26 mouse cellular contexts compared by ENCODE assay signal in the genomic region with DNA sequence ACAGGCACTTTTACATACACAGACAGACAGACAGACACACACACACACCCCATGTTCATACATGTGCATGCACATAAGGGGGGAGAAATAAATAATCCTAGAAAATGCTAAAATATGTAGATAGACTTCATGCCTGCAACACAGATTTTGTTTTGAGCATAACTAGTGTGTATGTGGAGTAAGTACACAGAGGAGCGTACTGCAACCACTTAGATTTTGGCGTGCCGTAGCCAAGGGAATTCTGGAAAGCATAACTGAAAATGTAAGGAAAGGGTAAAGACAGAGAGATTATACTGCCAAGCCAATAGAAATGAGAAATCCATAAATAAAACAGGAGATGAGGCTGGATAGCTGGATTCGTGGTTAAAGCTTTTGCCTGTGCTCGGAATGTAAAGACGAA.
"Had no signal": no experiment of that assay in that cellular context is flagged by ENCODE, and none has a peak within 500 bp of the region (broad histone marks: within the 10 kb centered on the region; RNA-seq: fewer than 3 reads in every experiment).

No protein-coding gene starts in this region.

- H3K4me1 ChIP-seq: hindbrain, embryonic 15.5 days; kidney, embryonic 15.5 days; limb, embryonic 13.5 days; limb, embryonic 15.5 days; liver, embryonic 12.5 days had no signal

- DNase-seq: gastrocnemius, postnatal 14 days; gastrocnemius, postnatal 36 days; heart, adult 2 months; heart, postnatal 14 days; heart, postnatal 36 days; kidney, adult 11 months; kidney, adult 2 months; kidney, adult 9 months; kidney, postnatal 14 days; kidney, postnatal 36 days; layer of hippocampus, adult 9-11 months; layer of hippocampus, postnatal 36 days; left cerebral cortex, postnatal 4 days had no signal

- H3K9me3 ChIP-seq: heart, embryonic 13.5 days; heart, embryonic 15.5 days; hindbrain, embryonic 13.5 days; hindbrain, embryonic 15.5 days; kidney, embryonic 15.5 days; limb, embryonic 13.5 days; limb, embryonic 15.5 days; liver, embryonic 12.5 days had no signal

- H3K4me2 ChIP-seq: heart, embryonic 11.5 days; heart, embryonic 13.5 days; heart, embryonic 15.5 days; hindbrain, embryonic 13.5 days; hindbrain, embryonic 15.5 days; kidney, embryonic 15.5 days; limb, embryonic 13.5 days; limb, embryonic 15.5 days; liver, embryonic 12.5 days had no signal

- H3K4me3 ChIP-seq: heart, adult 2 months; heart, embryonic 13.5 days; heart, embryonic 15.5 days; hindbrain, embryonic 13.5 days; hindbrain, embryonic 15.5 days; kidney, embryonic 15.5 days; limb, embryonic 13.5 days; limb, embryonic 15.5 days; liver, embryonic 12.5 days had no signal

- H3K27me3 ChIP-seq: heart, embryonic 13.5 days; heart, embryonic 15.5 days; hindbrain, embryonic 13.5 days; hindbrain, embryonic 15.5 days; kidney, embryonic 15.5 days; limb, embryonic 13.5 days; limb, embryonic 15.5 days; liver, embryonic 12.5 days had no signal

- H3K36me3 ChIP-seq: heart, embryonic 13.5 days; heart, embryonic 15.5 days; hindbrain, embryonic 13.5 days; hindbrain, embryonic 15.5 days; kidney, embryonic 15.5 days; limb, embryonic 13.5 days; limb, embryonic 15.5 days; liver, embryonic 12.5 days had no signal

- H3K9ac ChIP-seq: heart, embryonic 13.5 days; heart, embryonic 15.5 days; hindbrain, embryonic 13.5 days; hindbrain, embryonic 15.5 days; kidney, embryonic 15.5 days; limb, embryonic 13.5 days; limb, embryonic 15.5 days; liver, embryonic 12.5 days; liver, embryonic 14.5 days had no signal

- ATAC-seq: hindbrain, postnatal 0 days; intestine, embryonic 16.5 days; liver, embryonic 12.5 days had no signal

- H3K27ac ChIP-seq: heart, adult 2 months; heart, embryonic 13.5 days; heart, embryonic 15.5 days; hindbrain, embryonic 13.5 days; hindbrain, embryonic 15.5 days; hindbrain, postnatal 0 days; kidney, embryonic 15.5 days; kidney, postnatal 0 days; limb, embryonic 13.5 days; limb, embryonic 15.5 days; liver, embryonic 12.5 days; liver, embryonic 14.5 days had no signal
